Mouse (Mus musculus): ENCODE measurements around the gene Cda.

Gene Cda

GRCm38 (mm10) chr4:138367641-138368497 is at the start of gene Cda:
TSS of gene Cda (minus strand) at chr4:138367992.
- peak; percentile 10 for DNase-seq

DNA sequence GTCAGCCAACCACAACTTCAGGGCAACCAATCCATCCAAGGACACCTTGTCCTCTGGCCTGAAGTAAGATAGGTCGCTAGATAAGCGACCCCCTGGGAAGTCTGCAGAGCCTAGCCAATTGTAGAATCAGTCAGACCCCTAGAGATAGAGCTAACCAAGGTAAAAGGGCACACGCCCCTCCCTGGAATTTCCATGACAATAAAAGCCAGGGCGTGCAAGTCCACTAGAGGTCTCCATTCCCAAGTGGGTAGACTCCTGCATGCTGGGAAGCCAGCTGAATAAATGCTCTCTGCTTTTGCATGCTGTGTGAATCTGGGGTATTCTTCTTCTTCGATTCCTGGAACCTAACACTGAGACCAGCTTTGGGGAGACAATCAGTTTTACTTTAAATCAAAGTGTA is 48.6 kb upstream of the Cda start:
- DNase-seq = no peak

DNA sequence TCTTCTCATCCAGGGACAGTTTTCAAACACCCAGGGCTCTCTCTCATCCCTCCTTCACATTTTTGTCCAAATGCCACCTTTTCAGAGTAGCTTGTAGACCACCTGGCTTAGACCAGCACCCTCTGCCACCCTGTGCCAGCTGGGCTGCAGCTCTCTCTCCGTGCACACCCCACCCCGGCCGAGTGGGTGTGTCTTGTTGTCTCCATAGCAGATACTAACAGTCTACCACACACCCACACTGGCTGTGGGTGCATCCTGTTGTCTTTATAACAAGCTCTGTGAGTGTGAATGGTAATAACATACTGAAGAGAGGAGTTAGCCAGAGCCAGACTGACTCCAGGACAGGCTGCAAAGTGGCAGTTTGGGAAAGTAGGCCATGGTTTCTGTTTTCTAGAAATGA is 48.2 kb upstream of the Cda start:
- DNase-seq = no peak

- no peak for DNase-seq
Observed at GRCm38 (mm10) chr4:138414725-138415124, 46.9 kb upstream of the Cda start.

DNA sequence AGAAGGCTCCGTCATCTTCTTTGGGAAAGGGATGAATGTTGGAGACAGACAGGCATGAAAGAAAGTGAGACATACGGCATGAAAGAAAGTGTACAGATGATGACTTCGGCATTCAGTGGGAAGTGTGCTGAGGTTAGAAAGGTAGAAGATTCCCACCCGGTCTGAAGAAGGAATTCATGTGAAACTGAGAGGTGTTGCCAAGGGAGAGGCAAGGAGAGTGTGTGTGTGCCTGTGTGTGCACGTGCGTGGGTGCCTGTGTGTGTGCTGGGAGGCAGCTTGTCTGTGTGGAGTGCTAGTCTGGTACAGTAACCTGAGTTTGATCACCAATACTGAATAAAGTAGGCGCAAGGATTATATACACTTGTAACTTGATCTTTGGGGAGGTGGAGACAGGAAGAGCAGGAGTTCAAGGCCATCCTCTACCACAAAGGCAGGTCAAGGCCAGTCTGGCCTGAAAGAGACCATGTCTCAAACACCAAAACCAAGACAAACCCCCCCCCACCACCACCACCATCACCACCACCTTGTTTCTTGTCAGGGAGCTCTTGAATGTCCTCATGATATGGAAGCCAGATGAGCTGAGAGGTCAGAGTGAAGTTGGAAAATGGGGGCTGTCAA is 43.8 kb upstream of the Cda start:
- DNase-seq = no peak

GRCm38 (mm10) chr4:138411011-138411410 is 43.2 kb upstream of the Cda start:
- DNase-seq = no peak

- no peak for DNase-seq
Observed at GRCm38 (mm10) chr4:138407479-138408194, 39.8 kb upstream of the Cda start.

DNA sequence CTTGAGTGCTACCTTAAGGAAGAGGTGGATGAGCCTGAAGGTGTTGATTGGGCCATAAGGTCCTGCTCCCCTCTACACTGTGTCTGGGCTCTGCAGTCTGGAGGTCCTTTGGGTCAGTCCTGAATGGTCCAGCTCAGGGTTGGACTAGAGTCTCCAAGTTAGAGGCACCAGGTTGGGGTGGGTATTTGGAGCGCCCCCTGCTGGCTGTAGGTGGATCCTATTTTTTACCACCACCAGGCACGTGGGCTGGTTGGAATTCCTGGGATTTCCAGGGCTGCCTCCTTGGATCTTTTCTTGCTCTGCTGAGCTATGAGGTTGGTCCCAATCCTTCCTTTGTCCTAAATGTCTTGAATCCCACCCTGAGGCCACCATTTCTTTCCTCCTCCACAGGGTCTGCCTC is 37.0 kb upstream of the Cda start:
- peak; percentile 63 for DNase-seq

- no peak for DNase-seq
Observed at GRCm38 (mm10) chr4:138396711-138397110, 28.9 kb upstream of the Cda start.

GRCm38 (mm10) chr4:138395971-138396645 is 28.3 kb upstream of the Cda start, which contains the start of gene Fam43b:
TSS of gene Fam43b (minus strand) at chr4:138396528.
- peak; percentile 13 for DNase-seq

GRCm38 (mm10) chr4:138395087-138395970 is 27.5 kb upstream of the Cda start:
- peak; percentile 29 for DNase-seq

- no peak for DNase-seq
Observed at GRCm38 (mm10) chr4:138393703-138394102, 25.9 kb upstream of the Cda start.

GRCm38 (mm10) chr4:138383789-138384188 is 16.0 kb upstream of the Cda start:
- DNase-seq = no peak

DNA sequence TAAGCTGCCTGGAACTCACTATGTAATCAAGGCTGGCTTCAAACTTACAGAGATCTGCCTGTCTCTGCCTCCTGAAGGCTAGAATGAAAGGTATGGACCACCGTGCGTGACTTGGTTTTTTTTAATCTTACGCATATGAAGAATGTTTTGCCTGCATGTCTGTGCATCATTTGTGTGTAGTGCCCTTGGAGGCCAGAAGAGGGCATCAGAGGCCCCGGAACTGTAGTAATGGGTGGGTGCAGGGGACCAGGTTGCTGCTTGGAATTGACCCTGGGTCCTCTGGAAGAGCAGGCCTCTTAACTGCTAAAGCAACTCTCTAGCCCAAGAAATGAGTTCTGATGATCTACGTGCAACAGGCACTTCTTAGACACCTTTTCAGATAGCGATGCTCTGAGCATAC is 14.7 kb upstream of the Cda start:
- DNase-seq = peak; percentile 23

DNA sequence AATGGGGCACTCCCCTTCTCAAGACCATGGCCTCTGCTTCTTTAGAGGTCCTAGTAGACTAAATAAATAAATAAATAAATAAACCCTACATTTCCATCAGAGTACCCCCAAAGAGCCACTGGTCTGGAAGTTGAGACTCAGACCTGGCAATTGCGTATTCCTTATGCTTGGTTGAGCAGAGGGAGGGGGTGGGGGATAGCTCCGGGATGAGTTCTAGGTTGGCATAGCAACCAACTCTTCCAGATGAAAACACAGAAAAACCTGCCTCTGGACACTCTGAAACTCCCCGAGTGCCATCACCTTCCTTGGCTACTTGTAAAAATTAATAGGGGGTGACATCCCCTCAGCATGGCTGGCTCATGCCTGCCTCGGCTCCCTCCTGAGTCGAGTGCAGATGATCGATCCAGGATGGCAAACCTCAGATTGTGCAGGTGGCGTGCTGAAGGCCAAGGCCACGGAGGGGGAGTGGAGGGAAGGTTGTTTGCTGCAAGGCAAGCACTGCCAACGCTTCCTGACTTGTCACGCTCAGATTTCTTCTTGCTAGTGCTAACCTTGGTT is 12.4 kb upstream of the Cda start:
- no peak for DNase-seq

DNA sequence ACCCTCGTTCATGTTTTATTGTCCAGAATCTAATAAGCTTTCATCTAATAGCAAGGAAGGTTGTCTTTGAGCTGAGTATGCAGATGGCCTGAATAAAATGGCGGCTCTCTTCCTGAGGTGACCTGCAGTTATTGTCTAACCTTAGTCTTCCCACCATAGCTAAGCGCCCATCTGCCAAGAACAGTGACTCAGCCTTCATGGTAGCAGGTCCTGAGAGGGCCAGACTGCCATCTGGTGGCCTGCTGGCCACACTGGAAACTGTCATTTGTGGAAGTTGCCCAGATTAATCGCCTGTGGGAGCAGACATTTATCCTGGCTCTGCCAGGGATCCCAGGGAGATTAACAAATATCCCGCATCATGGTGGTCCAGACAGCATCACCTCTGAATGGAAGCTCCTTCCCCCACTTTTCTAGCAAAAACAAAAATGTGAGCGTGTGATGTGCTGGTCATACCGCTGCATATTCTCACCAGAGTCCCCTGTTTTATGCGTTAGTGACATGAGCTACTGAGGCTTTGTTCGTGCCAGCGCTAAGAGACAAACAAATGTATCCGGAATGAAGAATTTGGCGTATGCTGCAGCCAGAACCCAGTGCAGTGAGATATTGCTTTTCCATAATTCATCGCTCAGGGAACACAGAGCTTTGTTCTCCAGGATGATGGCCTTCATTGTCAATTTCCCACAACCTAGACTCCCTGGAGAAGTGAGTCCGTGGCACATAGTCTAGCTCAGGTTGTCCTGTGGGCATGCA is 11.5 kb upstream of the Cda start:
- DNase-seq = peak; percentile 25

DNA sequence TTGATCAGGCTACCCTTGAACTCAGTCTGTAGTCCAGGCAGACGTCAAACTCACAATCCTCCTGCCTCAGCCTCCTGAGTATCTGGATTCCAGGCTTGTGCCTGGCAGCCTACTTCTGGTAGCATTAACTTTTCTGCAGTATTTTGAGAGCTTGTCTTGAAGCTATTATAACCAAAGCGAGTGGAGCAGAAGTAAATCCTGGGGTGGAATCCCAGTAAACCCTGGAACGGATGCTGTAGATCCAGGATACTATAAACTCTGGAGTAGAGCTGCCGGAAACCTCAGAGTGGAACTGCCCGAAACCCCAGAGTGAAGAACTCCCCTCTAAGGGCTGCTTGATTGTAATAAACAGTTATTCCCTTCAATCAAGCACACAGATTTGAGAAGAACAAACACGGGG is 9.7 kb upstream of the Cda start:
- peak; percentile 20 for DNase-seq

DNA sequence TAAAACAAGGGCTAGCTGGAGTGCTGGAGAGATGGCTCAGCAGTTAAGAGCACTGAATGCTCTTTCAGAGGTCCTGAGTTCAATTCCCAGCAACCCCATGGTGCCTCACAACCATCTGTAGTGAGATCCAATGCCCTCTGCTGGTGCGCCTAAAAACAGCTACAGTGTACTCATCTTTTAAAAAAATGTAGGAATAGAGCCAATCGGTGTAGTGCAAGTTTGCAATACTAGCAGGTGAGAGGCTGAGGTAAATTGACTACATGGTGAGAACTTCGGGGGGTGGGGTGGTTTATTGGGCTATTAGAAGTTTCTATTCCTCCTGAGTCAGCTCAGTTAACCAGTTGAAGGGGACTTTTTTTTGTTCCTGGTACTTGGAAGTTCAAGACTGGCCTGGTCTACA is 7.3 kb upstream of the Cda start:
- DNase-seq = no peak

GRCm38 (mm10) chr4:138370996-138371516 is 3.3 kb upstream of the Cda start:
- no peak for DNase-seq

DNA sequence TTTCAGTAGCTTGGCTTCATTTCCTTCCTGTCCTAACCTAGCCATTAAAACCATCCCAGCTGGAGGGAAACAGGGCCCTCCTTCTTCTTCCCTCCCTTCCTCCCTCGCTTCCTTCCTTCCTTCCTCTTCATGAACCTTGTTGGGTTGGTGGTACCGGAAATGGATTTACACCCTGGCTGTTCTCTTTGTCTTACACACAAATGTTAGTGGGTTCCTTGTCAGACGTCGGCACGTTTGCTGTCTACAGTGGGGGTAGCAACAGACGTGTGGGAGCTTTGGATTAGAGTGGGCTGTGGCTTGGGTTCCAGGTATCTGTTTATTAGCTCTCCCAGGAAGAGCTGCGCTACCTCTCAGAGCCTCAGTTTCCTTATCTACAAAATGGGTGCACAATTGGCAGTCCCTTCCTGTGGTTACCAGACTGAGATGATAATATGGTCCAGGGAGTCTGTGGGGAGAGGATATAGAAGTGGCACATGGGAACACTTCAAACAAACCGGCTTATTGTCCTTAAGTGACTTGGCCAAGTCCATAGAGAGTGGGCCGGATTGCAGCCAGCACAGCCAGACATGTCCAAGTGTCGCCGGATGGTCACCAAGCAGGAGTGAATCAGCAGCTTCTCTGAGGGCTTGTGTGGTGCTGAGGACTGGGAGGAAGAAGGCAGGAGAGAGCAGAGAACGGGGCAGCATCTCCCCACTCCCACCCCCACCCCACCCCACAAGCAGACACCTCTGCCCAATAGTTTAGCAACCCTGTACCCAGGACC is 887 bp upstream of the Cda start:
- DNase-seq = no peak
